Mouse (Mus musculus) forebrain, embryonic 11.5 days (tissue): ENCODE data around the gene Vcan. TPM values are rescaled to one million over a fixed set of nuclear protein-coding genes. Genes with fewer than 3 reads are reported as not detected.

Source experiments
- ATAC-seq: fragments of 200-750 bp; cut with Nextera tagmentation; replicated peaks from 2 replicates; pipeline ENCODE4 v1.8.0; 2017; ENCODE audit warnings: moderate TSS enrichment; ENCODE audit not compliant: low FRiP score
- DNase-seq: peaks from one replicate; pipeline ENCODE4 v3.0.0-alpha.2; 2017; ENCODE audit warnings: low spot score
- H3K27ac ChIP-seq: fragments of 300-500 bp; sonication (generic); 2 replicates; pipeline ENCODE4 v1.5.1; 2014; ENCODE audit warnings: low read depth, low read length
- H3K27me3 ChIP-seq: fragments of 300-500 bp; sonication (generic); 2 replicates; pipeline ENCODE4 v1.6.1; 2014; ENCODE audit warnings: mild to moderate bottlenecking, low read length, mixed read lengths; ENCODE audit not compliant: control insufficient read depth, insufficient read depth
- H3K36me3 ChIP-seq: fragments of 300-500 bp; sonication (generic); 2 replicates; pipeline ENCODE4 v1.6.1; 2014; ENCODE audit warnings: mild to moderate bottlenecking, low read length, moderate library complexity, mixed read lengths; ENCODE audit not compliant: control insufficient read depth, insufficient read depth
- H3K4me1 ChIP-seq: fragments of 300-500 bp; sonication (generic); replicated peaks from 2 replicates; pipeline ENCODE4 v1.6.1; 2014; ENCODE audit warnings: low read length, mixed read lengths; ENCODE audit not compliant: control insufficient read depth, insufficient read depth
- H3K4me2 ChIP-seq: fragments of 300-500 bp; sonication (generic); 2 replicates; pipeline ENCODE4 v1.6.1; 2014; ENCODE audit warnings: low read depth, mild to moderate bottlenecking, low read length, moderate library complexity, mixed read lengths; ENCODE audit not compliant: severe bottlenecking
- H3K4me3 ChIP-seq: fragments of 300-500 bp; sonication (generic); 2 replicates; pipeline ENCODE4 v1.5.1; 2014; ENCODE audit warnings: low read depth, low read length
- H3K9ac ChIP-seq: fragments of 300-500 bp; sonication (generic); 2 replicates; pipeline ENCODE4 v1.6.1; 2014; ENCODE audit warnings: low read length
- H3K9me3 ChIP-seq: fragments of 300-500 bp; sonication (generic); 2 replicates; pipeline ENCODE4 v1.6.1; 2016; ENCODE audit warnings: low read length, mixed read lengths; ENCODE audit not compliant: control insufficient read depth
- WGBS: fragments of 180-500 bp; shearing (Covaris S2); extraction: QIAGEN DNeasy Blood & Tissue Kit; methylation state at CpG from one replicate; pipeline ENCODE4 v1.1.7; 2014; 5-methylcytosine and 5-hydroxymethylcytosine counted together
- polyA plus RNA-seq: library from polyadenylated mRNA; unstranded; fragments of >200 nt; fragmentation: Nextera tagmentation; extraction: Ambion mirVana; gene quantifications from 2 replicates; pipeline ENCODE4 v1.2.1, GENCODE M21; 2014

Vcan gene
- polyA plus RNA-seq, 1 experiment from 2014 or later = 59.5 TPM

- peak overlapping the region; percentile 25; the same call in 1 of the 2 replicates for H3K27ac ChIP-seq
- no peak overlapping the region for H3K9ac ChIP-seq
- DNase-seq = no peak
- no peak overlapping the region for H3K4me2 ChIP-seq
- peak; percentile 62 for ATAC-seq
- H3K4me3 ChIP-seq = no peak overlapping the region
- no peaks in the 10 kb centered on the region for H3K9me3 ChIP-seq
- no peaks in the 10 kb centered on the region for H3K4me1 ChIP-seq
- H3K36me3 ChIP-seq = no peaks in the 10 kb centered on the region
- 42% methylated on average over 3 of the region's 3 CpGs for WGBS
- no peaks in the 10 kb centered on the region for H3K27me3 ChIP-seq
Measured at GRCm38 (mm10) chr13:89607399-89607798, 134.9 kb downstream of the Vcan start.

Other genes starting within 250 kb of the Vcan start
- gene Hapln1, start 202.7 kb downstream of the Vcan start, polyA plus RNA-seq = 18.6 and 19.7 TPM in 2 replicates